Mouse (Mus musculus): ENCODE measurements around the gene Catsper4.
"Not testable (repeated sequence)": the region's sequence is repeated elsewhere in the genome, so short reads cannot be mapped to it uniquely, and the experiment has no call there.

Catsper4 gene

DNA sequence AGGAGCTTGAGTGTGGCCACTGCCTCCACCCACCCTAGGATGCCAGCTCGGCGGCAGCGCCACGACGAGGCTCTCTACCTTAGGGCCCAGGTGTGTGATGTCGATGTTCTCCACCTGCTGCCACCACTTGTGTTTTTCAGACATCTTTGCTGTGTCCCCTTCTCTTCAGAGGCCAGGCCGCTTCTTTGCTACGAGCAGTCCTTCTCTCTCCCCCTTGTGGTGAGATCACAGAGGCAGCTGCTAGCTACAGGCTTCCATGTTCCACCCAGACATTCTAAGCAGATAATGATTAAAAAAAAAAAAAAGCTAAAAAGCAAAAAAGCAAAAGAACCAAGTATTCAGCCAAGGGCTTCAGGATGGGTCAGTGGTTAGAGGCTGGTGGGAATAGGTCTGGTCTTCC lies at the start of gene Catsper4:
Gene Catsper4, minus strand, starts transcription at position 190 of the 400 bp plus-strand sequence.
- in situ Hi-C loops (cut with MboI, MseI), result no loop called here

GRCm38 (mm10) chr4:134273417-134274345 lies 46.5 kb upstream of the Catsper4 start:
- in situ Hi-C loops (cut with MboI, MseI), result no loop called here

GRCm38 (mm10) chr4:134272731-134273416 lies 45.7 kb upstream of the Catsper4 start:
- in situ Hi-C loops (cut with MboI, MseI), result no loop called here

DNA sequence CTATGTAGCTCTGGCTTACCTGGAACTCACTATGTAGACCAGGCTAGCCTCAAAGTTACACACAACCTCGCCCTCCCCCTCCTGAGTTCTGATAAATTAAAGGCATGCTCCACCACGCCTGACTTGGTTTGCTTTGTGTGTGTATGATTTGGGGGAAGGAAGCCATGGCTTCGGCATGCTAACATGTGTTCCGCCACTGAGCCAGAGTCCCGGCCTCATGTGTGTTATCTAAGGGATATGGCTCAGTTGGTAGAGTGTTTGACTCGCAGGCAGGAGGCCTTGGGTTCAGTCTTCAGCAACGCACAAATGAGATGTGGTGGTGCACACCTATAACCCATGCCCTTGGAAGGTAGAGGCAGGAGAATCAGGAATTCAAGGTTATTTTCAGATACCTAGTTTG lies 44.8 kb upstream of the Catsper4 start:
- in situ Hi-C loops (cut with MboI, MseI), result no loop called here

GRCm38 (mm10) chr4:134269622-134270021 lies 42.4 kb upstream of the Catsper4 start:
- in situ Hi-C loops (cut with MboI, MseI), result not testable (repeated sequence)

DNA sequence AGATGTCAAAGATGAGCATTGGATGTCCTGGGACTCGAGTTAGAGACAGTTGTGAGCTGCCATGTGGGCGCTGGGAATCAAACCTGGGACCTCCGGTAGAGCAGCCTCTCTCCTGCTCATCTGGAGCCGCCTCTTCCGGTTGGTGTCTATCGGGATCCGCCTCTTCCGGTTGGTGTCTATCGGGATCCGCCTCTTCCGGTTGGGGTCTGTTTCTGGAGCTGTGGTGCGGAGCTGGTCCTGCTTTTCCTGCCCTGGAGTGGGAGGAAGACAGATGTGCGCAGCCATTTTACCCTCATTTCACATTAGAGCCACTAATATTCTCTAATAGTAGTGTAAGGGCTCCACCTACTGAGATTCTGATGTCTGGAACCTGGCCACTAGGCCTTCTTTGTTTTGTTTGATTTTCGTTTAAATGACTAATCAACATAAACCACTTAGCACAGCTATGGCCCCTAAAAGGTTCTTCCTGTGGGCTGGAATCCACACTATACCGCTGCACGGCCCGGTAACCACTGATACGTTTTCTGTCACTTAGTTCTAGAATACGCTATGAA lies 41.0 kb upstream of the Catsper4 start:
- in situ Hi-C loops (cut with MboI, MseI), result no loop called here

- in situ Hi-C loops (cut with MboI, MseI), result no loop called here
Observed at GRCm38 (mm10) chr4:134265860-134266585, 38.8 kb upstream of the Catsper4 start.

DNA sequence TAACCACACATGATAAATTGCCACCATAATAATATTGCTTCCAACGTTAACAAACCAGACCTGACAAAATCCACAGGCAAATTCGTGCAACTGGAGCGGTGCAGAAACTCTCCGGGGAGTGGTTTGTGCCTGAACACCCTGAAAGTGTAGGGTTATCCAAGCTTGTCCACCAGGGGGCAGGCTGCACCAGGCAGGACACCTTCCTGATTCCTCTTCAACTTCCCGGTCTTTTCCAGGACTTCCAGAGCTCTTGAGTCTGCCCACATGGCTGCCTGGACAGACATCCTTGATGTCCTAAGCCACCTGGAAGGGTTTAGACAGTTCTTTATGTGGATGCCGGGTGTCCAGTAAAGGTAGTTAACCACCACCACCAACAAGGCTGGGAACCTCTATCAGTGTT lies 36.0 kb upstream of the Catsper4 start:
- in situ Hi-C loops (cut with MboI, MseI), result loop anchor here in 1 of 2 experiments (5.0 kb wide), 1 partner anchor 34 kb away; no protein-coding TSS in a partner anchor

- in situ Hi-C loops (cut with MboI, MseI), result loop anchor here in 1 of 2 experiments (10.0 kb wide), 1 partner anchor 456 kb away; no protein-coding TSS in a partner anchor
Observed at GRCm38 (mm10) chr4:134258354-134258753, 31.2 kb upstream of the Catsper4 start.

- in situ Hi-C loops (cut with MboI, MseI), result loop anchor here in 1 of 2 experiments (10.0 kb wide), 1 partner anchor 457 kb away; no protein-coding TSS in a partner anchor
Observed at GRCm38 (mm10) chr4:134257198-134258009, 30.2 kb upstream of the Catsper4 start.

DNA sequence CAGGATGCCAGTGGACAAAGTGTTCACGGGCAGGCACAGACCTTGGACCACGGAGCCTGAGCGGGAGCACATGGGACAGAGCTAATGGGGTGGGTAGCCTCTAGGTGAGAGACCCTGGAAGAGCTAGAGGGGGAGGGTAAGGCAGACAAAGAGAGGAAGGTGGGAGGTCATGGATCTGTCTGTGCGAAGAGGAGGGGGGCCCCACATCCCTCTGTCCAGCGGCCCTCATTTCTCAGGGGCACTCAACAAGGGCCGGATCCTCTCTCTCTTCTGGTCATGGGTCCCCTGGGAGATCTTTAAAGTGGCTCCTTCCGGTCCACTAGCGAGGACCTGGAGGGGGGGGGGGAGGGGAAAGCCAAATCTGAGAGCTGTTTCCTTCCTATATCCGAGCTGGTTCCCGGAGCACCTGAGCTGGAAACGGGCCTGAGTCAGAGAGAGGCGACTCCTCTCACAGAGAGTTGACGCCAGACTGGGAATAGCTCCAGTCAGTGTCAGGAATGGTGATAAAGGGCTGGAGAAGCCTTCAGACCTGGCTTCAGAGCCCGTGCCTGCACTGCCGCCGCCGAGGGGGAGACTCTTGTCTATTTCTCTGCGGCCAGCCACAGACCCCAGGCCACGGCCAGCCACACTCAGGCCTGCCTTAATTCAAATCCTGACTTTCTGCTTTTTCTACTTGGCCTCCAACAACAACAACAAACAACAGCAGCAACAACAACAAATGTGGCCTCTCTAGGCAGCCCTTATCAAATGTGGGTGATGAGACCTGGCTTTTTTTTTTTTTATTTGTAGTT lies 29.4 kb upstream of the Catsper4 start:
- in situ Hi-C loops (cut with MboI, MseI), result loop anchor here in 1 of 2 experiments (10.0 kb wide), 1 partner anchor 458 kb away; no protein-coding TSS in a partner anchor

DNA sequence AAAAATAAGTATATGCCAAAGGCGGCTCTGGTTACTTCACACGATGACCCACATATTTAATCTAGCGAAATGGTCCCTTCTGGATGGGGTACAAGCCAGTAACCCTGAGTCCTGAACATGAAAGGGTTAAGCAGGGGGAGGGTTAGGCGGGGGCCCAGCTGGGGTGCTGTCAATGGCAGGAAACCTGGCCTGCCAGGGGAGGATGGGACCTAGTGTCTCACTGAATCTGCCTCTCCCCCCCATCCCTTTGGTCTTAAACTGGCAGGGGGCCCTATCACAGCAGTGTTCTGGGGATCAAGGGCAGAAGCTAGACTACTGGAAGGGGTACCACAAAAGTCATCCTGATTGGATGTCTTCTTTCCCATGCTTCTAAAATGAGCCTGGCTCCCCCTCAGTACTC lies 28.7 kb upstream of the Catsper4 start:
- in situ Hi-C loops (cut with MboI, MseI), result loop anchor here in 1 of 2 experiments (10.0 kb wide), 1 partner anchor 459 kb away; no protein-coding TSS in a partner anchor

- in situ Hi-C loops (cut with MboI, MseI), result loop anchor here in 1 of 2 experiments (10.0 kb wide), 1 partner anchor 460 kb away; no protein-coding TSS in a partner anchor
Observed at GRCm38 (mm10) chr4:134254835-134255234, 27.7 kb upstream of the Catsper4 start.

DNA sequence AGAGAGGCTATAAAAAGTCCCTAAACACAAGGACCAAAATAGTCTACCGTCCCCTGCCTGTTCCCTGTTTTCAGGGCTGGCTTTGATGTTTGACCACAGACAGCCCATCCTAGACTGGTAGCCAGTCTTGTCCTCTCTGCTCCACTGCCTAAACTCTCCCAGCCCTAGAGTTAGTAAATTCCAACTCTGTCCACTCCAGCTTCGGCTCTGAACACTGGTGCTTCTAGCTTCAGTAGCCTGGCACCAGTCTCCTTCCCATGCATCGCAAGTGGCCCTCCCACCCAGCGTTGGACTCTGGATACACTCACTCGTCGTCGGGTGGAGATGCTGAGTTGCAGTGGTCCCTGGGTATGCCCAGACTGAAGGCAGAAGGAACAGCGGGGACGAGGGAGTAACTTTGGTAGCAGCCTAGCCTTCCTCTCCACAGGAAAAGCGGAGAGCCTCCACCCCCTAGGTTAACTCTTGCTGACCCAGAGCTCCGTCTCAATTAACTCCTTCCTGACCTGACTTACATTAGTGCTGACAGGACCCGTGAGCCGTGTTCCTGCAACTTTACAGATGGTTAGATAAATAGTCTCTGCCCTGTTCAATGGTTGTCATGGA lies 26.6 kb upstream of the Catsper4 start, which contains the start of gene Grrp1:
Gene Grrp1, minus strand, starts transcription at position 385 of the 603 bp plus-strand sequence.
- in situ Hi-C loops (cut with MboI, MseI), result loop anchor here in 1 of 2 experiments (10.0 kb wide), 1 partner anchor 461 kb away; no protein-coding TSS in a partner anchor

- in situ Hi-C loops (cut with MboI, MseI), result loop anchor here in 1 of 2 experiments (10.0 kb wide), 1 partner anchor 462 kb away; no protein-coding TSS in a partner anchor
Observed at GRCm38 (mm10) chr4:134252911-134253721, 25.9 kb upstream of the Catsper4 start.

DNA sequence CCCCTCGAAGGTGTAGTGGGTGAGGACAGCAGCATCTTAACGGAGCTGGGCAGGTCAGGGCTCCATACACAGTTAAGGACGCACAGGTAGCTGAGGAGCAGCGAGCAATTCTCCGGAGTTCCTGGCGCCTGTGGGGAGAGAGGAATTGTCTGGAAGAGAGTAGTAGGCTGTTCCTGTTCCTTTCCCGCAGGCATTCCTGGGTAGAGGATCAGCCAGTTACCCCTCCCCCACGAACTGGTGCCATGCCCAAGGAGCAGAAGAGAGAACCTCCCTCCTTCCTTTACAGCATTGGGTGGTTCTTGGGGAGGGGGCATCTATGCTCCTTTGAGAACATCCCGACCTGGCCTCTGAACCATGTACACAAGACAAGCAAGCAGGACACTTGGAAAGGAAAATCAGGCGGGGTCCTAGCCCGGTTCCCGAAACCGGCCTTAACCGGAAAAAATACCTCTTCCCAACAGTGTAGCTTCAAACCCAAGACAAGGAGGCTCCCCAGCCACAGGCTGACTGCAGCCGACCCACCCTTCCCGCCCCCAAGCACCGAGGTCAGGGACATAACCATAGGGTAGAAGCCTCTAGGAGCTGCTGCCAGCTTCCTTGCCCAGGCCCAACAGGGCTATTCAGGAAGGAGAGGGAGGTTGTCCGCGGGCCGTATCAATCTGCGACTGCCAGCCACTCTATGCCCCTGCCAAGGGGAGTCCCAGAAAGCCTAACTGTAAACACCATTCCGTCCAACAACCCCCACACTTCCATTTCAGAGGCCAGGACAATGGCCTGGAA lies 25.1 kb upstream of the Catsper4 start:
- in situ Hi-C loops (cut with MboI, MseI), result loop anchor here in 1 of 2 experiments (10.0 kb wide), 1 partner anchor 462 kb away; no protein-coding TSS in a partner anchor
